Mouse (Mus musculus): ENCODE results near the gene Pcdh15.

DNA sequence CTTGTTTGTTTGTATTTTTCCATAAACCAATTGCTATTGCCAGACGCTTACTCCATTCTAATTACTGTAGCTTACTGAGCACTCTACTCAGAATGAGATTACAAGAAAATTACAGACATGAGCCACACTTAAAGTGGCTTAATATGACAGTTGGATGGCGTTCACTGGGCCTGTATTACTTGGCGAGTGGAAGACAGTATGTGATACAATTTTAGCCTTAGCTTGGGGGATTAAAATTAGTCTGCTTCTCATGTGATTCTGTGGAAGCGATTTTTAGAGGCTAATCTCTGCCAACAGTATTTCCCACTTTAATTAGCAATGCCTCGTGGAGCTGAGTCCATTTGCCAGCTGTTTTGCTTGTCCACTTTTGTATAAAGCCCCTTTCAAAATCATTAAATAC, 837.0 kb downstream of the Pcdh15 start:
- TF ChIP-seq EP300 (IDR thresholded peaks at IDR 0.05; ENCODE audit: low read depth), result no peak
- no peak for TF ChIP-seq CTCF (IDR thresholded peaks at IDR 0.05; ENCODE audit: low read depth)
